9 mouse cellular contexts compared by ENCODE assay signal in genomic region chr11:104195791-104196190, GRCm38 (mm10). TPM values are rescaled to one million over a fixed set of nuclear protein-coding genes. Genes with fewer than 3 reads are reported as not detected.
A peak's percentile ranks its signal among the peaks of the same experiment; 100 is the strongest.
DNase-seq lines count a peak whose midpoint lies in the region; ATAC-seq and TF ChIP-seq lines count a peak whose summit lies in the region.
"Had no signal": no experiment of that assay in that cellular context is flagged by ENCODE, and none has a peak within 500 bp of the region (broad histone marks: within the 10 kb centered on the region; RNA-seq: fewer than 3 reads in every experiment).

No protein-coding gene starts in this region.

- no peaks in the 10 kb centered on the region for H3K4me1 ChIP-seq in liver, embryonic 13.5 days (replicated peaks)
- no peaks in the 10 kb centered on the region for H3K4me1 ChIP-seq in neural tube, embryonic 13.5 days (replicated peaks)
- no peaks in the 10 kb centered on the region for H3K4me1 ChIP-seq in thymus, adult 2 months (replicated peaks; ENCODE audit: control insufficient read depth, insufficient read depth, low read length)

- TF ChIP-seq CTCF in thymus, adult 2 months (IDR thresholded peaks at IDR 0.05; ENCODE audit: borderline replicate concordance, control insufficient read depth, extremely low read depth, insufficient read depth, low read length, poor library complexity) = no peak

- H3K9me3 ChIP-seq in liver, embryonic 13.5 days (replicated peaks) = no peaks in the 10 kb centered on the region
- H3K9me3 ChIP-seq in neural tube, embryonic 13.5 days = no peaks in the 10 kb centered on the region

- H3K36me3 ChIP-seq in liver, embryonic 13.5 days = no peaks in the 10 kb centered on the region
- no peaks in the 10 kb centered on the region for H3K36me3 ChIP-seq in neural tube, embryonic 13.5 days
- no peaks in the 10 kb centered on the region for H3K36me3 ChIP-seq in thymus, adult 2 months (ENCODE audit: control insufficient read depth, insufficient read depth, low read length)

- no peak for TF ChIP-seq POLR2A in thymus, adult 2 months (IDR thresholded peaks at IDR 0.05; ENCODE audit: control insufficient read depth, extremely low read depth, insufficient read depth, low read length, poor library complexity)

- no peak for ATAC-seq in liver, embryonic 13.5 days (ENCODE audit: low read depth)
- peak; percentile 97 for ATAC-seq in neural tube, embryonic 13.5 days (ENCODE audit: low read depth)

- no peak overlapping the region for H3K27ac ChIP-seq in liver, embryonic 13.5 days
- H3K27ac ChIP-seq in neural tube, embryonic 13.5 days (replicated peaks) = no peak overlapping the region
- no peak overlapping the region for H3K27ac ChIP-seq in thymus, adult 2 months (ENCODE audit: control insufficient read depth, insufficient read depth, low read length)

- H3K27me3 ChIP-seq in liver, embryonic 13.5 days = peaks cover 10% of the 10 kb centered on the region
- peaks cover 12% of the 10 kb centered on the region for H3K27me3 ChIP-seq in neural tube, embryonic 13.5 days
- no peaks in the 10 kb centered on the region for H3K27me3 ChIP-seq in thymus, adult 2 months (ENCODE audit: control insufficient read depth, insufficient read depth, low read length)

- H3K9ac ChIP-seq in liver, embryonic 13.5 days = no peak overlapping the region
- H3K9ac ChIP-seq in neural tube, embryonic 13.5 days = no peak overlapping the region

- H3K4me3 ChIP-seq in liver, embryonic 13.5 days (replicated peaks) = no peak overlapping the region
- no peak overlapping the region for H3K4me3 ChIP-seq in neural tube, embryonic 13.5 days
- H3K4me3 ChIP-seq in thymus, adult 2 months (ENCODE audit: control insufficient read depth, insufficient read depth, low read length) = no peak overlapping the region

- 13% methylated on average over 9 of the region's 9 CpGs for WGBS in liver, embryonic 13.5 days (ENCODE audit: insufficient replicate concordance)
- WGBS in neural tube, embryonic 13.5 days = 7% methylated on average over 9 of the region's 9 CpGs
- 16% methylated on average over 9 of the region's 9 CpGs for WGBS in thymus, adult 2 months

- no peak overlapping the region for H3K4me2 ChIP-seq in liver, embryonic 13.5 days
- H3K4me2 ChIP-seq in neural tube, embryonic 13.5 days = peak overlapping the region; percentile 34; the same call in 1 of the 2 replicates

- peak; percentile 52 for DNase-seq in CD4-positive helper T cell, adult 2 months (ENCODE audit: low read depth, low spot score)
- DNase-seq in adrenal gland, adult 8-10 months = peak; percentile 45
- DNase-seq in embryo, embryonic 11 days = peak; percentile 90
- peak; percentile 13 for DNase-seq in gonadal fat pad, adult 2 months (ENCODE audit: low read depth)
- DNase-seq in kidney, postnatal 14 days = peak; percentile 76
- peak; percentile 36 for DNase-seq in liver, embryonic 13.5 days
- DNase-seq in thymus, adult 2 months = peak; percentile 66

RNA-seq across cellular contexts. Expression of gene Sppl2c, which starts 9.7 kb away (rescaled TPM):
- not detected for total RNA-seq in adrenal gland, adult 8-10 months (2022)
- 2.0 and 3.1 TPM in 2 replicates for polyA plus RNA-seq in gonadal fat pad, adult 2 months (2012; rRNA removed)
- polyA plus RNA-seq in liver, embryonic 13.5 days (2015; fragmentation: Nextera tagmentation; extraction: Ambion mirVana) = not detected in 2 replicates
- polyA plus RNA-seq in neural tube, embryonic 13.5 days (2015; fragmentation: Nextera tagmentation; extraction: Ambion mirVana) = not detected in 2 replicates
- 0.22 TPM in 1 of 2 replicates, not detected in the other for polyA plus RNA-seq in thymus, adult 2 months (2012; rRNA removed)
- polyA plus RNA-seq: liver, embryonic 16.5 days had no signal

RNA-seq across cellular contexts. Expression of gene Mapt, which starts 35.4 kb away (rescaled TPM):
- total RNA-seq in adrenal gland, adult 8-10 months (2022) = 100 to 1,000 TPM; 154 to 281 (median 182) TPM
- 4.1 and 6.9 TPM in 2 replicates for polyA plus RNA-seq in gonadal fat pad, adult 2 months (2012; rRNA removed)
- polyA plus RNA-seq in liver, embryonic 13.5 days (2015; fragmentation: Nextera tagmentation; extraction: Ambion mirVana) = 0.53 and 1.0 TPM in 2 replicates
- 665 and 688 TPM in 2 replicates for polyA plus RNA-seq in neural tube, embryonic 13.5 days (2015; fragmentation: Nextera tagmentation; extraction: Ambion mirVana)
- polyA plus RNA-seq in thymus, adult 2 months (2012; rRNA removed) = 0.62 and 1.4 TPM in 2 replicates

Comparison
In these comparisons a context has a peak if more than half of its experiments do, and no peak if none do; other contexts are left out.
1. DNase-seq: peak in every context shown above with its lines; median percentile 90 in embryo, embryonic 11 days; 76 in kidney, postnatal 14 days; 66 in thymus, adult 2 months; 52 in CD4-positive helper T cell, adult 2 months; 45 in adrenal gland, adult 8-10 months; 36 in liver, embryonic 13.5 days; 13 in gonadal fat pad, adult 2 months.
2. RNA of gene Mapt, which starts 35.4 kb away (polyA plus RNA-seq): 665 to 688 TPM in neural tube, embryonic 13.5 days; 4.1 to 6.9 TPM in gonadal fat pad, adult 2 months, 0.62 to 1.4 TPM in thymus, adult 2 months and 0.53 to 1.0 TPM in liver, embryonic 13.5 days; every median in the first group is over 10 times any median in the second.